Mouse (Mus musculus) limb, embryonic 12.5 days (tissue): ENCODE results near the gene Haghl. TPM values are rescaled to one million over a fixed set of nuclear protein-coding genes. Genes with fewer than 3 reads are reported as not detected.
"Not testable (repeated sequence)": the region's sequence is repeated elsewhere in the genome, so short reads cannot be mapped to it uniquely, and the experiment has no call there.

Experiments used
- ATAC-seq: fragments of 200-750 bp; cut with Nextera tagmentation; 2 replicates; pipeline ENCODE4 v1.8.0; 2017; ENCODE audit warnings: low read depth, moderate TSS enrichment; ENCODE audit not compliant: insufficient number of reproducible peaks, insufficient read depth, low FRiP score, low TSS enrichment
- H3K27ac ChIP-seq: fragments of 300-500 bp; sonication (generic); 2 replicates; pipeline ENCODE4 v1.5.1; 2016; ENCODE audit warnings: mild to moderate bottlenecking, moderate library complexity
- H3K27me3 ChIP-seq: fragments of 300-500 bp; sonication (generic); 2 replicates; pipeline ENCODE4 v1.6.1; 2016; ENCODE audit warnings: mild to moderate bottlenecking, moderate library complexity
- H3K36me3 ChIP-seq: fragments of 300-500 bp; sonication (generic); 2 replicates; pipeline ENCODE4 v1.6.1; 2016; ENCODE audit warnings: mild to moderate bottlenecking, moderate library complexity
- H3K4me1 ChIP-seq: fragments of 300-500 bp; sonication (generic); replicated peaks from 2 replicates; pipeline ENCODE4 v1.6.1; 2016
- H3K4me2 ChIP-seq: fragments of 300-500 bp; sonication (generic); 2 replicates; pipeline ENCODE4 v1.6.1; 2016; ENCODE audit warnings: mild to moderate bottlenecking, moderate library complexity
- H3K4me3 ChIP-seq: fragments of 300-500 bp; sonication (generic); replicated peaks from 2 replicates; pipeline ENCODE4 v1.5.1; 2016; ENCODE audit warnings: mild to moderate bottlenecking
- H3K9ac ChIP-seq: fragments of 300-500 bp; sonication (generic); replicated peaks from 2 replicates; pipeline ENCODE4 v1.6.1; 2016; ENCODE audit warnings: mild to moderate bottlenecking, moderate library complexity
- H3K9me3 ChIP-seq: fragments of 300-500 bp; sonication (generic); 2 replicates; pipeline ENCODE4 v1.6.1; 2016; ENCODE audit warnings: mild to moderate bottlenecking, moderate library complexity
- WGBS: fragments of 180-500 bp; shearing (Covaris S2); methylation state at CpG from one replicate; pipeline ENCODE4 v1.1.7; 2016; 5-methylcytosine and 5-hydroxymethylcytosine counted together
- polyA plus RNA-seq: library from polyadenylated mRNA; unstranded; fragments of >200 nt; fragmentation: Nextera tagmentation; extraction: Ambion mirVana; gene quantifications from 2 replicates; pipeline ENCODE4 v1.2.1, GENCODE M21; 2016

Gene Haghl
- polyA plus RNA-seq, 1 experiment from 2014 or later: 89.8 TPM

- H3K9ac ChIP-seq: no peak overlapping the region
- H3K4me2 ChIP-seq: no peak overlapping the region
- no peaks in the 10 kb centered on the region; the same call in 1 of the 2 replicates for H3K4me1 ChIP-seq
- no peak overlapping the region for H3K4me3 ChIP-seq
- peaks cover 84% of the 10 kb centered on the region for H3K27me3 ChIP-seq
- WGBS: 80% methylated on average over 11 of the region's 11 CpGs
- H3K36me3 ChIP-seq: no peaks in the 10 kb centered on the region
- no peak overlapping the region for H3K27ac ChIP-seq
- no peak for ATAC-seq
- no peaks in the 10 kb centered on the region for H3K9me3 ChIP-seq
These were observed 32.2 kb upstream of the Haghl start for GRCm38 (mm10) chr17:25817662-25818061.

- Histone ChIP-seq H3K4me2 (no peak overlapping the region), H3K27ac (no peak overlapping the region), H3K4me3 (no peak overlapping the region), H3K27me3 (peaks cover 88% of the 10 kb centered on the region), H3K36me3 (no peaks in the 10 kb centered on the region), H3K9ac (no peak overlapping the region), H3K9me3 (no peaks in the 10 kb centered on the region), H3K4me1 (peaks cover 8% of the 10 kb centered on the region)
- no peak; the same call in 1 of the 2 replicates for ATAC-seq
- 4% methylated on average over 20 of the region's 20 CpGs for WGBS
These were observed 28.0 kb upstream of the Haghl start for GRCm38 (mm10) chr17:25813471-25813870.

DNA sequence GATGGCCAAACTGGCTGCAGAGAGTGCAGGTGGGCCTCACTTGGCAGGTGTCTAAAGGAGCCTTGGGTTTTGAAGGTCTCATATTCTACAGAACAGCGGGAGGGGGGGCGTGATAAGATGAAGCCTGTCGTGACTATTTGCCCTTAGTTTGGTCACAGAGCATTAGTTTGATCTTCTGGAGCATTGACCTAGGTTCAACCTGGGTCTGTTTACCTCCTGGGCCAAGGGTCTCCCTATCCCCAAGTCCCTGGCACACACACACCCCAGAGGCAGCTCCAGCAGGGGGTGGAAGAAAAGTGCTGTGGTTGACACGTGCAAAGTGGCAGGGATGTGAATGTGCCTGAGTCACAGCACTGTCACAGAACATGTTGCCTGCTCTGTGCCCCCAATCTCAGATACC lies 25.4 kb upstream of the Haghl start:
- H3K27ac ChIP-seq: no peak overlapping the region
- H3K4me1 ChIP-seq: peaks cover 8% of the 10 kb centered on the region
- ATAC-seq: no peak
- no peaks in the 10 kb centered on the region for H3K36me3 ChIP-seq
- no peaks in the 10 kb centered on the region for H3K9me3 ChIP-seq
- no peak overlapping the region for H3K9ac ChIP-seq
- WGBS: 72% methylated on average over 4 of the region's 4 CpGs
- H3K27me3 ChIP-seq: peaks cover 83% of the 10 kb centered on the region
- no peak overlapping the region for H3K4me3 ChIP-seq
- no peak overlapping the region for H3K4me2 ChIP-seq

GRCm38 (mm10) chr17:25809606-25810340 lies 24.3 kb upstream of the Haghl start:
- peaks cover 81% of the 10 kb centered on the region for H3K27me3 ChIP-seq
- H3K36me3 ChIP-seq: no peaks in the 10 kb centered on the region
- peak overlapping the region; percentile 71 for H3K4me3 ChIP-seq
- ATAC-seq: no peak; the same call in 1 of the 2 replicates
- H3K4me1 ChIP-seq: peaks cover 8% of the 10 kb centered on the region
- no peaks in the 10 kb centered on the region for H3K9me3 ChIP-seq
- H3K4me2 ChIP-seq: peak overlapping the region; percentile 96
- WGBS: 12% methylated on average over 25 of the region's 25 CpGs
- H3K9ac ChIP-seq: peak overlapping the region; percentile 66
- no peak overlapping the region for H3K27ac ChIP-seq

DNA sequence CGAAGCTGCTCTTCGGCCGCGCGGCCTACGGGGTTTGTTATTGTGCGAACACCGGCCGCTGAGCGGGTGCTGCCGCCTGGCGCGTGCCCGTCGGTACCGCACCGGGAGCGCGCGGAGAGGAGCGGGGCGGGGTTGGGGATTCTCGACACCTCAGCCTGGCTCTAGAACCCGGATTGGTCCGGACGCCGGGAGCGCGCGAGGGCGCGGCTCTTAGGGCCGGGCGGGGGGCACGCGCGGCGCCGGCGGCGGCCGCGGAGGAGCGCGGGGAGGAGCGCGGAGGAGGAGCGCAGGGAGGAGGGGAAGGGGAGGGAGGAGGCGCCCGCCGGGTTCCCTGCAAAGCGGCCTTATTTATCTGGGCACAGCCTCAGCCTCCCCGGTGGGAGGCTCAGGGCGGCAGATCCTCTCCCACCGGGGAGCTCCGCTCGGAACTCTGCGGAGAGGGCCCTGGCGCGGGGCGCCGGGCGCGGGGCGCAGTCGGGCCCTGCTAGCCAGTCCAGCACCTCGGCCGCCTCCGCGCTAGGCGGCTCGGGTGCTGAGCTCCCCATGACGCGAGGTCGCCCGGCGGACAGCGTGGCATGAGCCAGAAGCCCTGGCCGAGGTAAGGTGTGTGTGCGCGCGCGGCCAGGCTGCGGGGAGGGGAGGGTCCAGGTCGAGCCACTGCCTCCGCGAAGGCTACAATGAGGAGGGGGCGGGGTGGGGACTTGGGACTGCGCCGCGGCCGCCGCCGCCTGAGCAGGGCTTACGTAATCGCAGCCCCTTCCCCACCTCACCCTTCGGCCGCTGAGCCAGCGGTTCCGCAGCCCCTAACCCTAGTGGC lies 23.5 kb upstream of the Haghl start, which contains the start of gene Fbxl16:
Fbxl16 (plus strand) TSS at position 297 of the 817 bp plus-strand sequence.
- H3K27ac ChIP-seq: no peak within 1 kb of the TSS
- WGBS: under 1% methylated on average over 97 of the region's 100 CpGs
- peaks cover 79% of the 10 kb centered on the region for H3K27me3 ChIP-seq

DNA sequence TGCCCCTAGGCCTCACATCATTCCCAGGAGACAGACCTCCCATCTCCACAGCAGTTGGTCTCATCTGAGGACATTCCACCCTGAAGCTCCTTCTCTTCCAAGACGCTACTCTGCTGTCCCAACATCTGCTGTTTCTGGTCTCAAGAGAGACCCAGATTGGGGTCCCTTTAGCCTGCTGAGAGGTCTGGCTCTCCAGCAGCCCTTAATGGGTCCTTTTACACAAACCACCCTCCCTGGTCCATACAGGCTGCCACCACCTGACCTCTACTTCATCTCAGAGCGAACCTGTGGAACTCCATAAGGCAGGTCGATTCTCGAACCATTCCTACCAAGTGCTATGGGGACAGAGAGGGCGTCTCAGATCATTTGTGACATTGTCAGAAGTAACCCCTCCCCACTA lies 22.6 kb upstream of the Haghl start:
- peaks cover 8% of the 10 kb centered on the region for H3K4me1 ChIP-seq
- H3K36me3 ChIP-seq: no peaks in the 10 kb centered on the region
- H3K27ac ChIP-seq: no peak overlapping the region
- no peaks in the 10 kb centered on the region for H3K9me3 ChIP-seq
- peak overlapping the region; percentile 96 for H3K4me2 ChIP-seq
- ATAC-seq: no peak
- H3K4me3 ChIP-seq: peak overlapping the region; percentile 71; the same call in 1 of the 2 replicates
- 0 out of 2 replicates have a peak overlapping the region, but pooled peaks have one; percentile 66 for H3K9ac ChIP-seq
- H3K27me3 ChIP-seq: peaks cover 79% of the 10 kb centered on the region
- WGBS: 42% methylated on average over 5 of the region's 5 CpGs

More for the DNA sequence above, 23.5 kb upstream of the Haghl start, which contains the start of gene Fbxl16:
- peak; percentile 60 for ATAC-seq
- Histone ChIP-seq H3K4me2 (peak within 1 kb of the TSS; percentile 96), H3K36me3 (no peaks in the 10 kb centered on the region), H3K9me3 (no peaks in the 10 kb centered on the region), H3K4me3 (peak within 1 kb of the TSS; percentile 71), H3K9ac (peak within 1 kb of the TSS; percentile 66), H3K4me1 (peaks cover 8% of the 10 kb centered on the region)

DNA sequence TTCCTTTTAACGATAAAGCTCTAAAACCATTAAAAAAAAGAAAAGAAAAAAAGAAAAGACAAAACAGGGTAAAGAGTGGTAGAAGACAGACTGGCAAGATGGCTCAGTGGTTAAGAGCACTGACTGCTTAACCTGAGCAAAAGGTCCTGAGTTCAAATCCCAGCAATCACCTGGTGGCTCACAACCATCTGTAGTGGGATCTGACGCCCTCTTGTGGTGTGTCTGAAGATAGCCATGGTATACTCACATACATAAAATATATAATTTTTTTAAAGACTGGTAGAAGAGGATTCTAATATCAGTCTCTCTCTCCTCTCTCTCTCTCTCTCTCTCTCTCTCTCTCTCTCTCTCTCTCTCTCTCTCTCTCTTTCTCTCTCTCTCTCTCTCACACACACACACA lies 22.0 kb upstream of the Haghl start:
- 47% methylated on average over 2 of the region's 2 CpGs for WGBS
- H3K4me3 ChIP-seq, H3K4me1 ChIP-seq, ATAC-seq, H3K9ac ChIP-seq, H3K9me3 ChIP-seq, H3K27ac ChIP-seq, H3K4me2 ChIP-seq, H3K36me3 ChIP-seq: not testable (repeated sequence)
- H3K27me3 ChIP-seq: peaks cover 79% of the 10 kb centered on the region

GRCm38 (mm10) chr17:25806507-25806906 lies 21.0 kb upstream of the Haghl start:
- no peak overlapping the region for H3K9ac ChIP-seq
- H3K4me2 ChIP-seq: no peak overlapping the region
- 74% methylated on average over 4 of the region's 4 CpGs for WGBS
- no peaks in the 10 kb centered on the region for H3K9me3 ChIP-seq
- peaks cover 75% of the 10 kb centered on the region for H3K27me3 ChIP-seq
- no peaks in the 10 kb centered on the region for H3K36me3 ChIP-seq
- H3K27ac ChIP-seq: no peak overlapping the region
- H3K4me3 ChIP-seq: no peak overlapping the region
- ATAC-seq: no peak
- H3K4me1 ChIP-seq: peaks cover 8% of the 10 kb centered on the region

GRCm38 (mm10) chr17:25802825-25803517 lies 17.5 kb upstream of the Haghl start:
- Histone ChIP-seq H3K9ac (no peak overlapping the region), H3K4me3 (no peak overlapping the region)
- 15% methylated on average over 10 of the region's 10 CpGs for WGBS

GRCm38 (mm10) chr17:25801029-25801428 lies 15.6 kb upstream of the Haghl start:
- WGBS: 10% methylated on average over 6 of the region's 6 CpGs

More at GRCm38 (mm10) chr17:25802825-25803517, 17.5 kb upstream of the Haghl start:
- Histone ChIP-seq H3K4me2 (no peak overlapping the region), H3K36me3 (no peaks in the 10 kb centered on the region), H3K27me3 (peaks cover 43% of the 10 kb centered on the region), H3K9me3 (no peaks in the 10 kb centered on the region), H3K4me1 (no peaks in the 10 kb centered on the region), H3K27ac (no peak overlapping the region)
- no peak for ATAC-seq

More at GRCm38 (mm10) chr17:25801029-25801428, 15.6 kb upstream of the Haghl start:
- no peak overlapping the region for H3K4me2 ChIP-seq
- no peak overlapping the region for H3K27ac ChIP-seq
- ATAC-seq: no peak
- no peak overlapping the region for H3K4me3 ChIP-seq
- H3K4me1 ChIP-seq: peaks cover 10% of the 10 kb centered on the region
- H3K27me3 ChIP-seq: peaks cover 28% of the 10 kb centered on the region
- H3K36me3 ChIP-seq: no peaks in the 10 kb centered on the region
- no peaks in the 10 kb centered on the region for H3K9me3 ChIP-seq
- no peak overlapping the region for H3K9ac ChIP-seq
